Mouse (Mus musculus): ENCODE results near the gene Krtap28-13. TPM values are rescaled to one million over a fixed set of nuclear protein-coding genes. Genes with fewer than 3 reads are reported as not detected.

The Krtap28-13 gene
- polyA plus RNA-seq, 1 experiment: not detected

- Histone ChIP-seq H3K36me3 (ENCODE audit: control insufficient read depth, insufficient read depth) (no peaks in the 10 kb centered on the region), H3K27me3 (ENCODE audit: control insufficient read depth, insufficient read depth, insufficient read length) (peaks cover 8% of the 10 kb centered on the region), H3K4me3 (ENCODE audit: insufficient read depth, poor library complexity, severe bottlenecking) (no peak overlapping the region), H3K79me3 (ENCODE audit: low read depth) (no peaks in the 10 kb centered on the region), H3ac (ENCODE audit: control insufficient read depth, insufficient read length, low read depth) (no peak overlapping the region), H3K79me2 (ENCODE audit: control insufficient read depth, insufficient read depth) (no peaks in the 10 kb centered on the region)
- TF ChIP-seq CEBPB (IDR thresholded peaks at IDR 0.05; ENCODE audit: low read depth): no peak
- no peak for TF ChIP-seq MAX (IDR thresholded peaks at IDR 0.05)
- no peak for TF ChIP-seq MYOD1 (IDR thresholded peaks at IDR 0.05; ENCODE audit: control insufficient read depth, insufficient read length, low read depth)
These were observed 14.9 kb downstream of the Krtap28-13 start for GRCm38 (mm10) chr1:83075526-83076189.

- TF ChIP-seq MYOD1 (IDR thresholded peaks at IDR 0.05; ENCODE audit: control insufficient read depth, insufficient read length, low read depth) (no peak), MYOG (IDR thresholded peaks at IDR 0.05; ENCODE audit: control insufficient read depth, extremely low read depth, insufficient read length) (no peak), CTCF (IDR thresholded peaks at IDR 0.05; ENCODE audit: control insufficient read depth, insufficient read depth, insufficient read length) (no peak), MAX (IDR thresholded peaks at IDR 0.05) (no peak), USF1 (IDR thresholded peaks at IDR 0.05; ENCODE audit: low read depth) (no peak), CEBPB (IDR thresholded peaks at IDR 0.05; ENCODE audit: low read depth) (no peak), FOSL1 (IDR thresholded peaks at IDR 0.05; ENCODE audit: insufficient read depth, low read length, poor library complexity, severe bottlenecking) (no peak)
- Histone ChIP-seq H3K36me3 (ENCODE audit: control insufficient read depth, insufficient read depth) (no peaks in the 10 kb centered on the region), H3K79me2 (ENCODE audit: control insufficient read depth, insufficient read depth) (no peaks in the 10 kb centered on the region), H3K79me3 (ENCODE audit: low read depth) (no peaks in the 10 kb centered on the region), H3K4me3 (ENCODE audit: insufficient read depth, poor library complexity, severe bottlenecking) (no peak overlapping the region), H3K27me3 (ENCODE audit: control insufficient read depth, insufficient read depth, insufficient read length) (peaks cover 8% of the 10 kb centered on the region), H3ac (ENCODE audit: control insufficient read depth, insufficient read length, low read depth) (no peak overlapping the region)
These were observed 15.6 kb downstream of the Krtap28-13 start for GRCm38 (mm10) chr1:83076190-83076917.

GRCm38 (mm10) chr1:83077016-83077415 lies 16.3 kb downstream of the Krtap28-13 start:
- Histone ChIP-seq H3K27me3 (ENCODE audit: control insufficient read depth, insufficient read depth, insufficient read length) (peaks cover 8% of the 10 kb centered on the region), H3K79me2 (ENCODE audit: control insufficient read depth, insufficient read depth) (no peaks in the 10 kb centered on the region), H3K79me3 (ENCODE audit: low read depth) (no peaks in the 10 kb centered on the region), H3K36me3 (ENCODE audit: control insufficient read depth, insufficient read depth) (no peaks in the 10 kb centered on the region), H3ac (ENCODE audit: control insufficient read depth, insufficient read length, low read depth) (no peak overlapping the region), H3K4me3 (ENCODE audit: insufficient read depth, poor library complexity, severe bottlenecking) (no peak overlapping the region)
- no peak for TF ChIP-seq MAX (IDR thresholded peaks at IDR 0.05)
- no peak for TF ChIP-seq USF1 (IDR thresholded peaks at IDR 0.05; ENCODE audit: low read depth)
- no peak for TF ChIP-seq MYOG (IDR thresholded peaks at IDR 0.05; ENCODE audit: control insufficient read depth, extremely low read depth, insufficient read length)
- no peak for TF ChIP-seq CTCF (IDR thresholded peaks at IDR 0.05; ENCODE audit: control insufficient read depth, insufficient read depth, insufficient read length)
- TF ChIP-seq CEBPB (IDR thresholded peaks at IDR 0.05; ENCODE audit: low read depth): no peak
- TF ChIP-seq MYOD1 (IDR thresholded peaks at IDR 0.05; ENCODE audit: control insufficient read depth, insufficient read length, low read depth): no peak
- no peak for TF ChIP-seq FOSL1 (IDR thresholded peaks at IDR 0.05; ENCODE audit: insufficient read depth, low read length, poor library complexity, severe bottlenecking)

GRCm38 (mm10) chr1:83084790-83085189 lies 24.1 kb downstream of the Krtap28-13 start:
- no peaks in the 10 kb centered on the region for H3K79me3 ChIP-seq (ENCODE audit: low read depth)
- H3K4me3 ChIP-seq (ENCODE audit: insufficient read depth, poor library complexity, severe bottlenecking): no peak overlapping the region
- TF ChIP-seq CEBPB (IDR thresholded peaks at IDR 0.05; ENCODE audit: low read depth) (no peak), USF1 (IDR thresholded peaks at IDR 0.05; ENCODE audit: low read depth) (no peak), FOSL1 (IDR thresholded peaks at IDR 0.05; ENCODE audit: insufficient read depth, low read length, poor library complexity, severe bottlenecking) (no peak)
- no peaks in the 10 kb centered on the region for H3K36me3 ChIP-seq (ENCODE audit: control insufficient read depth, insufficient read depth)
- H3K27me3 ChIP-seq (ENCODE audit: control insufficient read depth, insufficient read depth, insufficient read length): no peaks in the 10 kb centered on the region
- no peak overlapping the region for H3ac ChIP-seq (ENCODE audit: control insufficient read depth, insufficient read length, low read depth)
- no peaks in the 10 kb centered on the region for H3K79me2 ChIP-seq (ENCODE audit: control insufficient read depth, insufficient read depth)

- no peaks in the 10 kb centered on the region for H3K79me2 ChIP-seq (ENCODE audit: control insufficient read depth, insufficient read depth)
- TF ChIP-seq MAX (IDR thresholded peaks at IDR 0.05): no peak
- TF ChIP-seq CEBPB (IDR thresholded peaks at IDR 0.05; ENCODE audit: low read depth): no peak
- no peak for TF ChIP-seq MYOG (IDR thresholded peaks at IDR 0.05; ENCODE audit: control insufficient read depth, extremely low read depth, insufficient read length)
- TF ChIP-seq USF1 (IDR thresholded peaks at IDR 0.05; ENCODE audit: low read depth): no peak
- no peak for TF ChIP-seq FOSL1 (IDR thresholded peaks at IDR 0.05; ENCODE audit: insufficient read depth, low read length, poor library complexity, severe bottlenecking)
- no peak for TF ChIP-seq CTCF (IDR thresholded peaks at IDR 0.05; ENCODE audit: control insufficient read depth, insufficient read depth, insufficient read length)
- no peak for TF ChIP-seq MYOD1 (IDR thresholded peaks at IDR 0.05; ENCODE audit: control insufficient read depth, insufficient read length, low read depth)
- no peak overlapping the region for H3ac ChIP-seq (ENCODE audit: control insufficient read depth, insufficient read length, low read depth)
- H3K4me3 ChIP-seq (ENCODE audit: insufficient read depth, poor library complexity, severe bottlenecking): no peak overlapping the region
- no peaks in the 10 kb centered on the region for H3K36me3 ChIP-seq (ENCODE audit: control insufficient read depth, insufficient read depth)
- no peaks in the 10 kb centered on the region for H3K79me3 ChIP-seq (ENCODE audit: low read depth)
- no peaks in the 10 kb centered on the region for H3K27me3 ChIP-seq (ENCODE audit: control insufficient read depth, insufficient read depth, insufficient read length)
These were observed 30.5 kb downstream of the Krtap28-13 start for GRCm38 (mm10) chr1:83091268-83091667.

- Histone ChIP-seq H3K79me3 (ENCODE audit: low read depth) (no peaks in the 10 kb centered on the region), H3K4me3 (ENCODE audit: insufficient read depth, poor library complexity, severe bottlenecking) (no peak overlapping the region), H3K36me3 (ENCODE audit: control insufficient read depth, insufficient read depth) (no peaks in the 10 kb centered on the region), H3K79me2 (ENCODE audit: control insufficient read depth, insufficient read depth) (no peaks in the 10 kb centered on the region), H3K27me3 (ENCODE audit: control insufficient read depth, insufficient read depth, insufficient read length) (no peaks in the 10 kb centered on the region), H3ac (ENCODE audit: control insufficient read depth, insufficient read length, low read depth) (no peak overlapping the region)
- TF ChIP-seq MAX (IDR thresholded peaks at IDR 0.05) (no peak), MYOG (IDR thresholded peaks at IDR 0.05; ENCODE audit: control insufficient read depth, extremely low read depth, insufficient read length) (no peak)
These were observed 36.2 kb downstream of the Krtap28-13 start for GRCm38 (mm10) chr1:83096935-83097334.
